Mouse (Mus musculus) layer of hippocampus, adult 9-10 months (tissue): ENCODE data around the gene 4930402H24Rik.
A peak's percentile ranks its signal among the peaks of the same experiment; 100 is the strongest.

Source experiments
- DNase-seq: peaks from one replicate; pipeline ENCODE4 v3.0.0; 2022; ENCODE audit warnings: low spot score

The 4930402H24Rik gene

DNA sequence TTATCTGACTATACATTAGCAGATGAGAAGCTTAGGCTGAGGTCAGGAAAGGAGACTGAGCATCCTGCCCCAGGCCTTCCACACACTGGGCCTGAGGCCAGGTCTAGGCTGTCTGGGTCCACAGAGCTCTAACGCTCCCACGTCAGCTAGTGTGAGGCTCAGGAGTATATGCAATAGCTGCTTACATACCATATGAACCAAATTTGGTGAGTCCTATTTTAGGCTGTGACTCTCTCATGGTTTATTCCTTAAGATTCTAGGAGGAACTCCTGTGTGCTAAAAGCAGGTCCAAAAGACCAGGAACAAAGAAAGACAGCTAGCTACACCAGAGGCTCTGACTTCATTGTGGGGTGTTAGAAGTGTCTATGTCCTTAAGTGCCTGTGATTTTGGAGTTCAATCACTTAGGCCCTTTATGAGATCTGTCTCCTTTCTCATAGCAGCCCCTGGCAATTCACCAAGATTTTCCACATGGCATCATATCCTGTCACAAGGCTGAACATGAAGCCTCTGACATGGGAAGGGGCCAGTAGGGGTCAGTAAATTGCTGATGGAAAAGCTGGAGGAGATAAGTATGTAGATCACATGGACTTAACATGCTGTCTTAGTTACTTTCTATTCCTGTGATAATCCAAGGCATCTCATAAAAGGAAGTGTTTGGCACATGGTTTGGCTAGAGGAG, 177.2 kb downstream of the 4930402H24Rik start:
- no peak for DNase-seq

DNA sequence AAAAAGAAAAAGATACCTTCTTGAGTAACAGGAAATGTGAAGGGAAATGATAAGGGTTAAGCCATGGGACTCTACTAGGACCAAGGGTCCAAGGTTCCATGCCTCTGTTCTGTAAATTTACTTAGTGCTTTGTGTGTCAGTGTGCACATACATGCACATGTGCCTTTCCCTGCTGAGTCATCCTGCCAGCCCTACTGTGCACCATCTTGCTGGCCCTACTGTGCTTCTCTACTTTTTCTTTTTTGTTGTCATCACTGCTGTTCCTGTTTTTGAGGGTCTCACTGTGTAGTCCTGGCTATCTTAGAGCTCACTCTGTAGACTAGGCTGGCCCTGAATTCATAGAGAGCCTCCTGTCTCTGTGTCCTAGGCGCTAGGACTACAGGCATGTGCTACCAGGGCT, 178.5 kb downstream of the 4930402H24Rik start:
- DNase-seq = no peak

DNA sequence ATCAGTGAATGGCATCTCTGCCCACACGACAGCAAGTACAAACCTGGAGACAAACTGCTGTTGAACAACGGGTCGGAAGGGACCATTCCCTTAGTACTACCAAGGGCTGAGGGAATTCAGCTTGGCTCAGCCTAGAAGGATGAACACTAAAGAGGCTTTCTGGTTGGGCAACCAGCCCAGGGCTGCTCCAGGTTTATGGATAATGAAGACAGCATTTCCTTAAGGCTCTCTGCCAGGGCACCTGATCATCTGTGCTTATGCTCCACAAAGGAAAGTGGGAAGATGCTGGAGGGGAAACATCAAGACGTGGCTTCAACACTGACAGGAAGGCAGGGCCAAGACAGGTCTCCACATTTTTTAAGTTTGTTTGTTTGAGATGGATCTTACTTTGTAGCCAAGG, 181.8 kb downstream of the 4930402H24Rik start:
- DNase-seq = no peak

DNA sequence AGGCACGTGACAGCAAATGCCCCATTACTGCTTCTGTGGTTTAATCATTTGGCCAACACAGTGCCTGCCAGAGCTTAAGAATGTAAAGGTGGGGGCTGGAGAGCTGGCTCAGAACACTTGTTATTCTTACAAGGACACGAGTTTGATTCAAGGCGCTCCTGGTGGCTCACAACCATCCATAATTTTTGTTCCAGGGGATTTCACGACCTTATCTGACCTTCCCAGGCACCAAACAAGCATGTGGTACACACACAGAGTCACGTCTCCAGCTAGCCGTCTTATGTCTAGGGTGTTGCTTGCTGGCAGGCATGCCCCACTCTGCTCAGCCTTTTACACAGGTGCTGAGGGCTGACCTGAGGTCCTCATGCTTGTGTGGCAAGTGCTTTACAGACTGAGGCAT, 188.3 kb downstream of the 4930402H24Rik start:
- no peak for DNase-seq

DNA sequence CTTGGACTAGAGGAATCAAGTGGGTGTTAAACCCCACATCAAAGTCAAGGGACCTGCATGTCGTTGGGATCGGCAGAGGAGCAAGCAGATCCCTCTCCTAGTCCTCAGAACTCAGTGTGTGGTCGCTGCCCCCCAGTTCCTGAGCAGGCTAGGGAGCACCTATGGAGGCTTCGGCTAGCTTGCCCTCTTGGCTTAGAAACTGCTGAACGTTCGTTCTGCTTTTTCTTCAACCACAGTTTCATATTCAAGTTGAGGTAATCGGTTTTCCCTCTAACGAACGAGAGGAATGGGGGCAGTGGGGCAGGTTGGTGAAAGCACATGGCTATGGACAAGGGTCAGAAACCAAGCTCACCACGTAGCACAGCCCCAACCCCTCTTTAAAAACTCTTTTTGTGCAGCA, 199.1 kb downstream of the 4930402H24Rik start:
- no peak for DNase-seq

DNA sequence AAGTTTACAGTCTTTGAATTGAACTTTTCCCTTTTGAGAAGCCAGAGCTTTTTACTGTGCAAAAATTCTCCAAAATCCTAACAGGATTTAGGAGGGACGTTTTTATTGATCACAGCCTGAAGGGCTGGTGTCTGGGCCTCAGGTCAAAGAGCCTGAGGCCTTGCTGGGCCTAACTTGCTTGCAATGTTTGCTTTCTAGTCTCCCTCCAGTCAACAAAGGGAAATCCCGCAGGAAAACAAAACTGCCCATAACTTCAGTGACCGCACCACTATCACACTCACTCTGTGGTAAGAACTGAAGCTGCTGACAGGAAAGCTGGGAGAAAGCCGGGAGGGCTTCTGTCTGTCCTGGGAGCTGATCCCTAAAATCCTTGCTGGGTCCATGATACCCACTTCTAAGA, 199.6 kb downstream of the 4930402H24Rik start:
- DNase-seq = no peak

DNA sequence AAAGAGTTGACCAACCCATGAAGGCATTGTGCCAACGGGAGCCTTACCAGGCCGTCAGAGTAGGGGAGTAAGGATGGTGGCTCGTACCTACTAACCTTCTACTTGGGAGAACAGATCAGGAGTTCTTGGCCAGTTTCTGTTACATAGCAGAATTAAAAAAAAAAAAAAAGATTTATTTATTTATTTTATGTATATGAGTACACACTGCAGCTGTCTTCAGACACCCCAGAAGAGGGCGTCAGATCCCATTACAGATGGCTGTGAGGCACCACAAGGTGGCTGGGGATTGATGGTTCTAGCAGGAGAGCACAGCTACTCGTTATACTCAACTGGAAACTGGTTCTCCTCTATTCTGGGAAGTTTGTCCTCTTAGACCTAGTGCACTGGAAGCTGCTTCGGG, 201.0 kb downstream of the 4930402H24Rik start:
- DNase-seq = no peak

DNA sequence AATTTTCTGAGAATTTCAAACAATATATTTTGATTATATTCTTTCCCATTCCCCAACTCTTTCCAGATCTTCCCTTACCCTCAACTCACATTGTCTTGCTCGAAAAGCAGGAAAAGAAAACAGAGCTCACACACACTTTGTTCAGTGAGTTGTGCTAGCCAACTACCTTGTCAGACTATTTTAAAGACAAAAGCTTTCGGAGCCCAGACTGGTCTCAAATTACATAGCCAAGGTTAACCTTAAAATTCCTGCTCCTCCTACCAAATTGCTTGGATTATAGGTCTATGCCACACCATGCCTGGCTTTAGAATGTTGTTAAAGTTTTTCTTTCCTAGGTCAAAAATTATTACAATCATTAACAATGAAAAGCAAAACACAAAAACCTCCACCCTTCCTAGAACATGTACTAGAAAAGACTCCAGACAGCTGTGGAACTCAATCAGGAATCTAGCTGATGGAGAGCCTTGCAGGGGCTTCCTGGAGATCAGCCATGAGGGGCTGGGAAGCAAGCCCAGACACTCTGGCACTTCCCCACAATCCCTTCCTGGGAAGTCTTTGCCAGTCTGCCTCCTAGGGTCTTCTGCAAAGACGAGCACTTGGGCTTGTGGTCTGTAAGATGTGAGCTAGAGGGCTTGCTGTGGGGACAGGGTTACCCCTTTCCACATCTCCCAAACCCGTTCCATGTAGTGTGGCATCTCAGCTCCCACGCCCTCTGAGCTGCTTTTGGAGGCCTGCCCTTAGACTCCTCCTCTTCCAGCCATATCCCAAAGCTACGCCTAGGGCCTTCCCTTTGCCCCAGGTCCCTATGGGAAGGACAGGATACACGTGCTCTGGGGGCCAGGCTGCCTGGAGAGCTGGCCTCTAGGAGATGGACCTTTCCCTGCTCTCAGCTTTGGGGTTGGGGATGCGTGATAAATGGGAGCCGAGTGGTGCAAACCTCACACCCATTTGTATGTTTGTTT, 201.9 kb downstream of the 4930402H24Rik start:
- no peak for DNase-seq

DNA sequence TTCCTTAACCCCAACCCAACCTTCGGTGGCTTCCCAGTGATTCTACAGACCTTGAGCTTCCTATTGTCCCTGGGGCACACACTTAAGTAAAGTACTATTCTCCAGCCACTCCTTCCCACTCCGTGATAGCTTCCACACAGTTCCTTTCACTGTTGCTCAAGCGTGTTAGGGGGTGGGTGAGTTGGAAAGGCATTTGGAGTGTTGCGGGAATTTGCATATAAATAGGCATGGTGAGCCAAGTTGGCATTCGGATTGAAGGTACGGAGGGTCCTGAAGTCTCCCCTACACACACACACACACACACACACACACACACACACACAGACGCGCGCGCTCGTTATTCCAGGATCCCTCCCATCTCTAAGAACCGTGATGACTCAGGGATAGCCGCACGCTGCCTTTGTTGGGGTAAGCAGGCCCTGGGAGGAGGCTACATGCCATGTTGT, 208.4 kb downstream of the 4930402H24Rik start:
- no peak for DNase-seq

DNA sequence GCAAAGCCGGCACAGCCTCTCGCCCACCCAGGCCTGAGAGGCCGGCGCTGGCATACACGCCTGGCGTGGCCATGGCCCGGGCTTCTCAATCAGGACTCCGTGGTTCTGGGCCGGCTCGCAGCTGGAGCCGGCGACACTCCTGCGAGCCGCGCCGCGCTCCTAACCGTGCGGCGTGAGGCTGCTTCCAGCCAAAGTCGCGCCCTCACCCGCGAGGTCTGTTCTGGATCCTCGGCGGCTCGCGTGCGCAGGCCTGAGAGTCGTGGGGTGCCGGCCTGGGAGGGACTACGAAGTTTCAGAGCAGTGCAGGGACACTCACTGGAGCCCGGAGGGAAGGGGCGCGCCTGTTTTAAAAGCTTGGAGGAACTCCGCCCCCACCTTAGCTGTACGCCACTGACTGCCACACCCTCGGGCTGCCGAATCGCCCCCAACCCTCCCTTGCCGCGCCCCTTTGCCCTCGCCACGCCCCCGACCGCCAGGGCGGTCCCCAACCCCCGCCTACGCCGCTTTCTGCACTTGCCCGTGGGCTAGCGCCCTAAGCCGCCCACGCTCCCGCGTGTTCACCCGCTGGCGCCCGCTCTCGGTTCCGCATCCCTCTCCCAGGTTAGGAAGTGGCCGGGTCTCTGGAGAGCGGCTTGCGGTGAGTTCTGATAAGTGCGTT, 208.9 kb downstream of the 4930402H24Rik start, which contains the start of gene Slc4a11:
Slc4a11 (minus strand) TSS at position 367 of the 658 bp plus-strand sequence.
- no peak for DNase-seq

DNA sequence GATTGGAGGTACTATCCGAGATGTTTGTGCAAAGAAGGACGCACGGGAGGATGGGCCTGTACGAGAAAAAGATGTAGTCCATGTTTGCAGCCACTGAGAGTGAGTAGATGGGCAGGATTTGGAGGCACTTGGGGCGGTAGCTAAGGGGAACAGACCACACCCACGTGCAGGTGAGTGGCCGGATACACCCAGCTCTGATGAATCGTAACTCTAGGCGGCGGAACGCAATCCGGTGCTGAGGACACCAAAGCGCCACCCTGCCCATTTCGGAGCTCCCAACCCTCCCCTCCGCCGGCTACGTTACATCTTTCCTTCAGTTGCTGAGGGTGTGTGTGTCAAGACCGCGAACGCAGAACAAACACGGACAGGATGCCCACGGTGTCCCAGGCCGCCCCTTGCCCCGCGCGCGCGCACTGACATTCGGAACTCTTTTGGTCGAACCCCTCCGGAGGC, 209.5 kb downstream of the 4930402H24Rik start:
- no peak for DNase-seq

DNA sequence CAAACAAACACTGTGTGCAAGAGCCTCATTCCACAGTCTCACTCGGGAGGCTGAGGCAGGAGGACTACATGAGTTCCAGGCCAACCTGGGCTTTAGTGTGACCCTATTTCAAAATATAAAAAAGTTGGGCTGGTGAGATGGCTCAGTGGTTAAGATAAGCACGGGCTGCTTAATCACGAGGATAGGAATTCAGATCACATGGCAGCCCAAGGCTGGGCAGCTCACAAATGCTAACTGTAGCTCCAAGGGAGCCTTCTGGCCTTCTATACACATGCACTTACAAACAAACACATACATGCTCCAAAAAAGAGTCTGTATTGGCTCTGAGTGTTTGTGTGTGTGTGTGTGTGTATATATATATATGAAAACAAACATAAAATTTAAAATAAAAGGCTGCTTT, 212.6 kb downstream of the 4930402H24Rik start:
- no peak for DNase-seq

DNA sequence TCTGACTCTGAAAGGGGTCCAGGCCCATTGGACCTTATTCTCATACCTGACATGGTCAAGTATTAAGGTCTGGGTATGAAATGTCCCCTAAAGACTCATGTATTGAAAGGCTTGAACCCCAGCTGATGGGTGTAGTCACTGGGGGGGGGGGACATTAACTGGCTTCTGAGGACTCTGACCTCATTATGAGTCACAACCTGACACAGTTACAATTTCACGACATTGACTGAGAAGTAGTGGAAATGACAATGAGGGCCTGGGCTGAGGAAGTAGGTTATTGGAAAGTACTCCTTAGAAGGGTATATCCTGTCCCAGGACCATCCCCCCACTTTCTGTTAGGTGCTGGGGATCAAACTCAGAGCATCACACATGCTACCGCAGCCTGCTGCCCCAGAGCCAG, 217.2 kb downstream of the 4930402H24Rik start:
- no peak for DNase-seq

DNA sequence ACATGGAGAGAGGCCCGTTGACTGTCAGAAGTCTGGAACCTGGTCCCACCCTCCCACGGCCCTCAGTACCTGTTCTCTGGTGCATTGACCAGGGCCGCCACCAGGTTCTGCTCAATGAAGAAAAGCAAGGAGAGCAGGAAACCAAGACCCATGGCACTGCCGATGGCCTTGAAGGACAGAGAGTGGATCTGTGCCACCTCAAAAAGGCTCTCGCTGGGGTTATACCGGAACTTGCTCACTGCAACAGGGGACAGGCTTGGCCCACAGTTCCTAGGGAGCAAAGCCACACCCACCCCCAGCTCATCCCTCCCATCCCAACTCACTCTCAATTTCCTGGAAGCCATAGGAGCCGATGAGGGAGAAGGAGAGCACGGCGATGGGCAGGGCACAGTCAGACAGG, 220.8 kb downstream of the 4930402H24Rik start:
- DNase-seq = no peak

DNA sequence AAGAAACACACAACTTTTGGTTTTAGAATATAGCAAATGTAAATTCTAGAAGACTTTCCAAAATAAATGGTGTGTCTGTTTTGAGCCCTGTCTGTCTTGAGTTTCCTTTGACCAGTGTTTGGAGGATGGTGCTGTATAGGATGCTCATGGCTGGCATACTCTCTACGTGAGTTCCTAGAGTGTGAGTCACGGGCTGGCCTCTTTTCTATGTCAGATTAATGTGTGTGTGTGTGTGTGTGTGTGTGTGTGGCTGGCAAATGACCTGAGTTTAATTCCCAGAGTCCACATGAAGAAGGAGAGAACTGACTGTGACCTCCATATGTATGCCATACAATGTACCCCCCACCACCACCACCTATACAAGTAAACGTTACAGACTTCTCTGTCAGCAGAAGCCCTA, 224.7 kb downstream of the 4930402H24Rik start:
- no peak for DNase-seq

DNA sequence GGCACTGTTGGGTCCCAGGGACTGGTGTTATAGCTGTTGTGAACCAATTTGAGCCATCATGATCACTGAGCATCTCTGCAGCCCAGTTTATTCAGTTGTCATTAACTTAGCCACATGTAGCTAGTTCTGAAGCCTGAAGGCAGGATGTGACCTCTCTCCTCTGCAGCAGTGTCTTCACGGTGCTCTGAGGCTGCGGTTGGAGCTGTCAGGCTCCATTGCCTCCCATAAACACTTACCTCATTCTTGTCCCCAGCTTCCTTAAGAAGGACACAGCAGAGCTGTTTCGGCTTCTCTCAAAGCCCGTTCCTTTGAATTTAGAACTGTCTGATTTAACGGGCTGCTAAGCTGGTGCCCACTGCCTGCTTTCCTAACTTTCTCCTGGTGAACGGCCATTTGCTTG, 226.3 kb downstream of the 4930402H24Rik start:
- DNase-seq = no peak

DNA sequence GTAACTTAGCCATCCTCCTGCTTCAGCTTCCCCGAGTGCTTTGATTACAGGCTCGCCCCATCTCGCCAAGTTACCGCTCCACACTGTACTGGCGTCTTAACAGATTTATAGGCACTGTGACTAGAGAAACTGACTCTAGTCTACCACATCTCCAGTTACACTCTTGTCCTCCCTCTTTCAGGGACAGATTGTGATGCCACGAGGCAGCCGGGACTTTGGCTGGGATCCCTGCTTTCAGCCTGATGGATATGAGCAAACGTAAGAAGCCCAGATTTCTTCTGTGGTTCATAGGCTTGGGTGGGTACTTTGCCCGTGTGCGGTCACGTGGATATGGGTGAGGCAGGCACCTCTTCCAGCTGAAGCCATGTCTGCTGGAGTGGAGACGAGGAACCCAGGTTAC, 227.1 kb downstream of the 4930402H24Rik start:
- DNase-seq = no peak

DNA sequence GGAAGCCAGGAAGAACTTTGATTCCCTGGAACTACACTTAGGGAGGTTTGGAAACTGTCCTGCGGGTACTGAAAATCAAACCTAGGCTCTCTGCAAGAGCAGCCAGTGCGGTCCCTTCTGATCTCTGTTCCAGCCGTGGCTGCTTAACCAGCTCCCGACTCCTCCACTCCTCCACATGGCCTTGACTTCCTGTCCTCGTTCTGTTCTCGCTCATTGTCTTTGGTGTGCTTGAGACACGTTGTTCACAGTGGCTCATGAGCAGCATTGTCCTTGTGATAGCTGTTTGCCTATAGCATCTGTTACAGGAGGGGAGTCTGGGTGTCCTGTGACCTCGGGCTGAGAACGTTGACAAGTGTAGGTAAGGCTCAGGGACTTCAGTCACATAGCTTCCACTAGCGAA, 229.0 kb downstream of the 4930402H24Rik start:
- no peak for DNase-seq

DNA sequence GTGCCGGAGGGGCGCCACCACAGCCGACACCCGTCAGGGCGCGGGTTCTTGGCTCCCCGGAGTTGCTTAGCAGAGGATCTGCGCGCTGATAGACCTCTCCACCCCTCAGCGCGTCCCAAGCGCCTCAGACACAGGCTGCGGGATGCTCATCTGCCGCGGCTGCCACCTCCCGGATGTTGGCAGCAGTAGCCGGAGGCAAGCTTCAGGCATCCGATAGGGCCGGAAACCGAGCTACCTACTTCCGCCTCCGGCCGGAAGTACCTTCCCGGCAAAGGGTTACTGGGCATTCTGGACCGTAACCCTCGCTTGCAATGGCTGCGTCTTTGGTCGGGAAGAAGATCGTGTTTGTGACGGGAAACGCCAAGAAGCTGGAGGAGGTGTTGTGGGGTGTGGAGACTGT, 238.6 kb downstream of the 4930402H24Rik start, which contains the start of gene Itpa:
Itpa (plus strand) TSS at position 52 of the 400 bp plus-strand sequence.
- peak; percentile 40 for DNase-seq

DNA sequence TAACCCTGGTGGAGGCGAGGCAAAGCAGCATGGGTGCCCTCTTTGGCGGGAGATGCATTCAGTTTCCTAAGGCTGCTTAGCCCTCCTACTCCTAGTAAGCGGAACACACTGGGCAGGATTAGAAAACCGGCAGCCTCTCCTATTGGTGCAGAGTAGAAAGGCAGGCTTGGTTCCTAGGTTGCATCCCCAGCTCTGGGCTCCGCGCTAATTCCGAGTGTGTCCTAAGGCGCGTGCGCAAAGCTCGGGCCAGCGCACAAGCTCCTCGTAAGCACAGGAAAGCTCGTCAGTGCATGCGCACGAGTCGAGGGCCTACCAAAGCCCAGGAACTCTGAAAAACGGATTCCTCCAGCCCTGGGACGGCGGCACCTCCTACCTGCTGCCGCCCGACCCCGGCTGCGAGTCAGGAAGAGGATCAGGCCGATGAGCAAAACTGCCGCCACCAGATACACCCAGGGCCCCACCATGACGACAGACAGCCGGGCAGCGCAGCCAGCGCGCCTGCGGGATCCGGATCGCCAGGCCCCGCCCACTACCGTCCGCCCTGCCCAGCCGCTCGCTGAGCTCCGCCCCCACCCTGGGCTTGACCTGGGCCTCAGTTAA, 242.0 kb downstream of the 4930402H24Rik start, which contains the start of gene Ddrgk1:
Ddrgk1 (minus strand) TSS at position 558 of the 600 bp plus-strand sequence.
- DNase-seq = peak; percentile 92

DNA sequence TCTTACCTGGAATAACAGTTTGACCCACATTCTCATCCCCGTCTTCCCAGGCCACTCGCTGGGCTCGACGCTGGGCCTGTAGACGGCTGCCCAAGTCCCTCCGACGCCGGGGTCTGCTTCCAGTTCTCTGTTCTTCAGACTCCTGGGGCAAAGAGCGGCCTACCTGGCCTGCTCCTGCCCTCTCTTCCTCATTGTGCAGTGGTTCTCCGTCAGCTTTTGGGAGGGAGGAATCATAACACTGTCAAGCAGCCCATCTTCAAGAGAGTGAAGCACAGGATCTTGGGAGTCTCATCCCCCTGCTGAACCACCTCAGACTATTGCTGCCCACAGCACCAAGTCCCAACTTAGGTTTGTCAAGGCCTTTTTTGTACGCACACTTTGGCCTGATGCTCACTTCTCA, 242.9 kb downstream of the 4930402H24Rik start:
- DNase-seq = no peak

DNA sequence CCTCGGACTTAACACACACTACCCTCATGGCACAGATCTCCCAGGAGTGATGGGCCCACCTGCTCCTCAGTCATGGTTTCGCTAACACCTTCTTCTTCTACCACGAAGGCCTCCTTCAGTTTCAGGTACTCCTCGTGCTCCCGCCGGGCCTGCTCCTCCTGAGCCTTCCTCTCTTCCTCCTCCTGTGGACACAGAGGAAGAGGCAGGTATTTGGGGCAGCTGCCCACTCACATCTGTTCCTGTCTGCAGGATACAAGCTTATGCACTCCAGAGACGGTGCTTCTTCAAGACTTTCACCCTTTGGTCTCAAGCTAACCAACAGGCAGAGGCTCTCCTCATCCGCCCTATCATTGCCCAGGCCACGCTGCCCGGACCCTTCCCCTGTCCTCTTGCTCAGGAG, 247.7 kb downstream of the 4930402H24Rik start:
- no peak for DNase-seq
